Mouse (Mus musculus) MEL (cell line): ENCODE data around the gene Mdc1. TPM values are rescaled to one million over a fixed set of nuclear protein-coding genes. Genes with fewer than 3 reads are reported as not detected.

ENCODE experiments used
- DNase-seq: peaks from one replicate; pipeline ENCODE4 v3.0.0; 2011; ENCODE audit warnings: low read depth, low spot score
- H3K27ac ChIP-seq: 2 replicates; pipeline ENCODE4 v1.5.1; 2012; ENCODE audit warnings: low read depth, mild to moderate bottlenecking, control low read depth, low read length, moderate library complexity; ENCODE audit not compliant: control insufficient read depth
- H3K27me3 ChIP-seq, 2 experiments: fragments of 150-350 bp in 1 of 2; sonication (generic) in 1 of 2; 2 replicates each; pipeline ENCODE4 v1.6.1; 2012; ENCODE audit warnings: low read length in 2 of 2, mild to moderate bottlenecking in 2 of 2, improper control_type of control experiment in 1 of 2, moderate library complexity in 1 of 2; ENCODE audit not compliant: insufficient read depth in 2 of 2, control insufficient read depth in 1 of 2
- H3K36me3 ChIP-seq, 2 experiments: 2 replicates each; pipeline ENCODE4 v1.6.1; 2012 to 2014; ENCODE audit warnings: low read length in 2 of 2, improper control_type of control experiment in 1 of 2, inconsistent platforms in 1 of 2, mild to moderate bottlenecking in 1 of 2; ENCODE audit not compliant: insufficient read depth in 2 of 2, control insufficient read depth in 1 of 2
- H3K4me1 ChIP-seq, 2 experiments: fragments of 150-350 bp in 1 of 2; sonication (generic) in 1 of 2; 2 replicates each; pipeline ENCODE4 v1.6.1; 2012; ENCODE audit warnings: low read length in 2 of 2, improper control_type of control experiment in 1 of 2, mild to moderate bottlenecking in 1 of 2; ENCODE audit not compliant: insufficient read depth in 2 of 2, control insufficient read depth in 1 of 2
- H3K4me3 ChIP-seq, 2 experiments: fragments of 150-350 bp in 1 of 2; sonication (generic) in 1 of 2; 2 replicates each; pipeline ENCODE4 v1.5.1; 2012; ENCODE audit warnings: low read depth in 2 of 2, low read length in 2 of 2, mild to moderate bottlenecking in 2 of 2, moderate library complexity in 2 of 2, control low read depth in 1 of 2, improper control_type of control experiment in 1 of 2; ENCODE audit not compliant: control insufficient read depth in 1 of 2, insufficient read depth in 1 of 2
- H3K79me2 ChIP-seq: 2 replicates; pipeline ENCODE4 v1.6.1; 2012; ENCODE audit warnings: mild to moderate bottlenecking, low read length, moderate library complexity; ENCODE audit not compliant: control insufficient read depth, poor library complexity, insufficient read depth
- H3K9ac ChIP-seq: 2 replicates; pipeline ENCODE4 v1.6.1; 2012; ENCODE audit warnings: low read depth, mild to moderate bottlenecking, control low read depth, low read length, moderate library complexity; ENCODE audit not compliant: control insufficient read depth, poor library complexity, severe bottlenecking
- H3K9me3 ChIP-seq: fragments of 150-350 bp; sonication (generic); replicated peaks from 2 replicates; pipeline ENCODE4 v1.6.1; 2012; ENCODE audit warnings: mild to moderate bottlenecking, low read length, improper control_type of control experiment, moderate library complexity; ENCODE audit not compliant: insufficient read depth
- CHD2 ChIP-seq: IDR thresholded peaks from 2 replicates; pipeline ENCODE4 v1.6.1; 2011; ENCODE audit warnings: low read length, improper control_type of control experiment
- CTCF ChIP-seq, 3 experiments: IDR thresholded peaks in 2 of 3; conservative IDR thresholded peaks in 1 of 3; 2 replicates each; pipeline ENCODE4 v1.5.1; 2011 to 2012; ENCODE audit warnings: low read length in 3 of 3, low read depth in 2 of 3, mild to moderate bottlenecking in 2 of 3, improper control_type of control experiment in 1 of 3, inconsistent platforms in 1 of 3, mixed read lengths in 1 of 3, moderate library complexity in 1 of 3; ENCODE audit not compliant: control insufficient read depth in 1 of 3, insufficient read depth in 1 of 3, poor library complexity in 1 of 3, severe bottlenecking in 1 of 3
- ELF1 ChIP-seq: IDR thresholded peaks from 2 replicates; pipeline ENCODE4 v1.6.1; 2014; ENCODE audit warnings: low read depth, mild to moderate bottlenecking, inconsistent platforms, low read length, improper control_type of control experiment, moderate library complexity
- HCFC1 ChIP-seq: IDR thresholded peaks from 2 replicates; pipeline ENCODE4 v1.6.1; 2012; ENCODE audit warnings: low read depth, mild to moderate bottlenecking, inconsistent platforms, low read length, improper control_type of control experiment, moderate library complexity
- MAZ ChIP-seq: IDR thresholded peaks from 2 replicates; pipeline ENCODE4 v1.6.1; 2012; ENCODE audit warnings: low read depth, mild to moderate bottlenecking, inconsistent platforms, low read length, improper control_type of control experiment
- MYB ChIP-seq: IDR thresholded peaks from 2 replicates; pipeline ENCODE4 v1.6.1; 2011; ENCODE audit warnings: mild to moderate bottlenecking, low read depth, low read length, improper control_type of control experiment
- MYC ChIP-seq: IDR thresholded peaks from 2 replicates; pipeline ENCODE4 v1.6.1; 2011; ENCODE audit warnings: low read depth, mild to moderate bottlenecking, low read length, improper control_type of control experiment, moderate library complexity
- POLR2A ChIP-seq, 2 experiments: IDR thresholded peaks; 2 replicates each; pipeline ENCODE4 v1.6.1; 2011 to 2012; ENCODE audit warnings: low read length in 2 of 2, mild to moderate bottlenecking in 2 of 2, control low read depth in 1 of 2, improper control_type of control experiment in 1 of 2, low read depth in 1 of 2, moderate library complexity in 1 of 2; ENCODE audit not compliant: control insufficient read depth in 1 of 2, insufficient read depth in 1 of 2, poor library complexity in 1 of 2
- POLR2AphosphoS5 ChIP-seq: IDR thresholded peaks from 2 replicates; pipeline ENCODE4 v1.6.1; 2012; ENCODE audit warnings: low read depth, borderline replicate concordance, mild to moderate bottlenecking, inconsistent platforms, low read length, moderate library complexity, mixed read lengths
- TAL1 ChIP-seq: IDR thresholded peaks from 2 replicates; pipeline ENCODE4 v1.6.1; 2012; ENCODE audit warnings: mild to moderate bottlenecking, inconsistent platforms, low read length, moderate library complexity, mixed read lengths
- TBP ChIP-seq: IDR thresholded peaks from 2 replicates; pipeline ENCODE4 v1.8.0; 2011; ENCODE audit warnings: low read depth, low read length, improper control_type of control experiment
- TCF12 ChIP-seq: IDR thresholded peaks from 2 replicates; pipeline ENCODE4 v1.6.1; 2014; ENCODE audit warnings: low read depth, mild to moderate bottlenecking, inconsistent platforms, low read length, improper control_type of control experiment, moderate library complexity
- USF2 ChIP-seq, 2 experiments: IDR thresholded peaks; 2 replicates each; pipeline ENCODE4 v1.6.1; 2011 to 2012; ENCODE audit warnings: improper control_type of control experiment in 2 of 2, low read length in 2 of 2, borderline replicate concordance in 1 of 2, inconsistent platforms in 1 of 2, low read depth in 1 of 2, mild to moderate bottlenecking in 1 of 2; ENCODE audit not compliant: insufficient read depth in 1 of 2
- polyA plus RNA-seq, 2 experiments: library from polyadenylated mRNA; stranded (reverse) in 1 of 2; unstranded in 1 of 2; fragments of >175 nt in 1 of 2; fragments of >200 nt in 1 of 2; gene quantifications; 2 replicates each; pipeline versions ENCODE4 v1.2.1 to v1.2.4; 2012; ENCODE audit warnings: low replicate concordance in 2 of 2, low read depth in 1 of 2; ENCODE audit not compliant: insufficient read length in 2 of 2, insufficient read depth in 1 of 2, missing spikeins in 1 of 2
- total RNA-seq: library from RNA; depleted of rRNA; stranded (reverse); fragments of 300-350 nt; gene quantifications from 2 replicates; pipeline ENCODE4 v1.2.3, GENCODE M21; 2012

Gene Mdc1
- total and polyA plus RNA-seq, 3 experiments, result 15.0 to 77.9 (median 46.6) TPM

DNA sequence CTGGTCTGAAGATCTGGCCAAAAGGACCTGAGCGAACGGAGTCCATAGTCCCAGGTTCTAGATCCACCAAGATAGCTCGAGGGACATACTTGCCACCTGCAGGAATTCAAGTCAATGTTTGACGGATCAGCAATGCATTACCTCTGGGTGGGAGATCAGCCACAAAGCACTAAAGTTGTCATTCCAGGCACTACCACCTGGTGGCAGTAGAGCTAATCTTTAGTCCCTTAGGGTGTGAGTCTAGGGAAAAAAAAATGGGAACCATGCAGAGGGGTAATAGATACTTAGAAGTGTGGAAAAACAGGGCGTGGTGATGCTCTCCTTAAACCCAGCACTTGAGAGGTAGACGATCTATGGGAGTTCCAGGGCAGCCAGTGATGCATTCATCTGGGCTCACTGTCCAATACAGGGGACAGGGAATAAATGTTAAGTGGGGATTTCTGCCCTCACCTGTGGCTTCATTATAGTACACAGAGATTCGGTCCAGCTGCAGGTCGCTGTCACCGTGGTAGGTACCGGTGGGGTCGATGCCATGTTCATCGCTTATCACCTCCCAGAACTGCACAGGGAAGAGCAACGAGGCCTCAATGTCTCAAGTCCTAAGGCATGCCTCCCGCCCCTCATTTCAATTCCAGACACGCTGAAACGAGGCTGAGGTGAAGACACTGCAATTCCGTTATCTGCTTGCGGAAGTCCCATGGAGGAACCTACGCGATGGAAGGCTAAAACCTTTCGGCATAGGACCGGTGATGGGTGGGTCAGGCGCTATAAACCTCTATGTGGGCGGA lies 4.9 kb upstream of the Mdc1 start:
- H3K4me1 ChIP-seq, result peaks cover 0 to 49% of the 10 kb centered on the region in 2 experiments
- peaks cover 37% of the 10 kb centered on the region for H3K79me2 ChIP-seq
- TF ChIP-seq POLR2AphosphoS5, result 0 out of 2 replicates have a peak, but pooled peaks have one; percentile 79
- TF ChIP-seq POLR2A (IDR thresholded peaks at IDR 0.05; ENCODE audit: control insufficient read depth in 1 of 2, insufficient read depth in 1 of 2, low read depth in 1 of 2, low read length in 2 of 2, poor library complexity in 1 of 2), result peak; percentile 2 to 21; a peak in 1 of 4 replicates
- no peak for TF ChIP-seq MYB
- no peak for TF ChIP-seq MYC
- TF ChIP-seq ELF1, result no peak
- TF ChIP-seq CTCF (IDR thresholded peaks at IDR 0.05 in 2 of 3, conservative IDR thresholded peaks at IDR 0.05 in 1 of 3; ENCODE audit: control insufficient read depth in 1 of 3, insufficient read depth in 1 of 3, low read depth in 2 of 3, low read length in 3 of 3, poor library complexity in 1 of 3, severe bottlenecking in 1 of 3), result peak in 2 of 3 experiments; percentile 28 to 91; a peak in 4 of 6 replicates
- H3K36me3 ChIP-seq, result peaks cover 11 to 47% of the 10 kb centered on the region in 2 experiments
- peak overlapping the region; percentile 82 for H3K27ac ChIP-seq
- peak overlapping the region; percentile 39 to 99 for H3K4me3 ChIP-seq
- DNase-seq, result peak; percentile 90
- peak overlapping the region; percentile 99 for H3K9ac ChIP-seq
- no peaks in the 10 kb centered on the region for H3K9me3 ChIP-seq
- H3K27me3 ChIP-seq, result no peaks in the 10 kb centered on the region

DNA sequence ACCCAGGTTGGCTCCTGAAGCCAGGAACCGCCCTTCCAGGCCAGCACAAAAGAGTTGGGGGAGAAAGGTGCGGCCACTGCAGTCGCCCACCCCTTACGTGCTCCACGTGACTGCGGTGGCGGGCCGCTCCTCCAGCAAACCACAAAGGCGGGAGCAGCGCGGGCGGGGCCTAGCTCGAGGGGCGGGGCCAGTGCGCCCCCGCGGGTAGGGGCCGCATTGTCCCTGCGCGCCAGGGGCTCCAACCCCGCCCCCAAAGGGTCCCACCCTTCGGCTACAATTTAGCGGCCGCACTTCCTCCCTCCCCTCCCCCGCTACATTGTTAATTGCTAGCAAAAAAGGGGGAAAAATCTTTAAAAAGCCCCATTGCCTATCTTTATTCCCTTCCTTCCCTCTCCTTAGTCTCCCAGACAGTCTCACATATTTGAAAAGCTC lies 4.3 kb upstream of the Mdc1 start:
- Histone ChIP-seq H3K27me3 (no peaks in the 10 kb centered on the region), H3K36me3 (peaks cover 11 to 47% of the 10 kb centered on the region in 2 experiments), H3K4me3 (peak overlapping the region; percentile 84 to 99), H3K79me2 (peaks cover 42% of the 10 kb centered on the region), H3K9me3 (no peaks in the 10 kb centered on the region), H3K4me1 (peaks cover 0 to 51% of the 10 kb centered on the region in 2 experiments), H3K27ac (peak overlapping the region; percentile 97), H3K9ac (peak overlapping the region; percentile 99)
- peak; percentile 95 for DNase-seq
- no peak for TF ChIP-seq MAZ
- peak; percentile 69; the same call in 1 of the 2 replicates for TF ChIP-seq TBP
- peak in 1 of 2 experiments; percentile 70; a peak in 2 of 4 replicates for TF ChIP-seq POLR2A (IDR thresholded peaks at IDR 0.05; ENCODE audit: control insufficient read depth in 1 of 2, insufficient read depth in 1 of 2, low read depth in 1 of 2, low read length in 2 of 2, poor library complexity in 1 of 2)
- 0 out of 6 replicates have a peak, but pooled peaks of 1 of the 3 experiments have one; percentile 2 for TF ChIP-seq CTCF (IDR thresholded peaks at IDR 0.05 in 2 of 3, conservative IDR thresholded peaks at IDR 0.05 in 1 of 3; ENCODE audit: control insufficient read depth in 1 of 3, insufficient read depth in 1 of 3, low read depth in 2 of 3, low read length in 3 of 3, poor library complexity in 1 of 3, severe bottlenecking in 1 of 3)
- TF ChIP-seq HCFC1, result no peak
- TF ChIP-seq USF2 (IDR thresholded peaks at IDR 0.05; ENCODE audit: borderline replicate concordance in 1 of 2, insufficient read depth in 1 of 2, low read depth in 1 of 2, low read length in 2 of 2), result 0 out of 4 replicates have a peak, but pooled peaks of 1 of the 2 experiments have one; percentile 8
- no peak for TF ChIP-seq CHD2
- TF ChIP-seq TCF12, result no peak
- no peak for TF ChIP-seq TAL1
